Mouse (Mus musculus) CD4-positive, CD25-positive, alpha-beta regulatory T cell, adult 4 months (primary cell): Measurements from ENCODE around the gene Ypel2. TPM values are rescaled to one million over a fixed set of nuclear protein-coding genes. Genes with fewer than 3 reads are reported as not detected.

Experiments
- ATAC-seq: one replicate; pipeline ENCODE4 v1.8.0; 2017
- polyA plus RNA-seq, 2 experiments: library from polyadenylated mRNA; unstranded; fragments of 100-300 nt; shearing (Covaris generic); gene quantifications; one replicate each; pipeline ENCODE4 v1.2.1; 2017

Gene Ypel2
- polyA plus RNA-seq, 2 experiments from 2014 or later = 7.4 to 11.2 TPM

DNA sequence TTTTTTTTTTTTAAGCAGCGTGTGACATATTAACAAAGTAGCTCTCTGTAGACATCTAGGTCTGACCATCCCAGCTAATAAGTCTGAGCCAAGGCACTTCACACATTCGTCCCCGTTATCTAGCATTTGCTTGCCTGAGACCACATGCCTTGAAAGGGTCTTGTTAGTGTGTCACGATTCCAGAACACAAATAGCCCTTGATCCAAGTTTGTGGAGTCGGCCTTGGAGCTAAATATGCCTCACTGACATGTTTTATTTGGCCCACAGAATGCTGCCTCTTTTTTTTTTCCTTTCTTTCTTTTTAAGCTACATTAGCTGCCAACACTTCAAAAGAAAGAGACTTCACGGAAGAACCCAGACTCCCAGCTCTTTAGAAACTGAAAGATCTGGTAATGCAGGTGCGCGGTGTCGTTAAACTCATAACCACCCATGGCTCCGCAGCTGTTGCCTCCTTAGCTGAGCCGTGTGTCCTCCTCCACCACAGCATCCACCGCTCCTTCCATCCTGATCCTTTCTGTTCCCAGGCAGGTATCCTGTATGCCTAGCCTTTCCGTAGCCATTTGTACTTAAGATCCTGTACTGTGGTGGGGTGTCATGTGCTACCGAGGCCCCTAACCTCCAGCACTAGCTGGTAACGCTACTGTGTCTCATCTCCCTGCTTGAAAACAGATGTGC is 100.4 kb downstream of the Ypel2 start:
- peak; percentile 50 for ATAC-seq

Other genes with a start within 250 kb of the Ypel2 start
- gene Cltc, start 236.1 kb downstream of the Ypel2 start, polyA plus RNA-seq = 10 to 100 TPM; 80.2 to 87.2 TPM
- 10 to 100 TPM; 23.6 to 24.4 TPM for gene Dhx40, start 186.0 kb downstream of the Ypel2 start, polyA plus RNA-seq
- under 1 TPM; 0.23 to 0.51 TPM for gene Gdpd1, start 80.4 kb upstream of the Ypel2 start, polyA plus RNA-seq
- gene Smg8, start 93.1 kb upstream of the Ypel2 start, polyA plus RNA-seq = 1 to 10 TPM; 6.4 to 8.4 TPM
- 1 to 10 TPM; 1.6 to 2.1 TPM for gene Prr11, start 115.0 kb upstream of the Ypel2 start, polyA plus RNA-seq
- gene Ska2, start 115.5 kb upstream of the Ypel2 start, polyA plus RNA-seq = 10 to 100 TPM; 12.6 to 12.8 TPM
- gene Trim37, start 133.4 kb upstream of the Ypel2 start, polyA plus RNA-seq = 1 to 10 TPM; 5.6 to 7.2 TPM